Mouse (Mus musculus): ENCODE measurements at regions not wholly inside any gene's neighbourhood (a gene's known extent, or its start where the extent isn't known, plus 50 kb on each side); places are given as distances from the start of the nearest gene placed in this dataset.

DNA sequence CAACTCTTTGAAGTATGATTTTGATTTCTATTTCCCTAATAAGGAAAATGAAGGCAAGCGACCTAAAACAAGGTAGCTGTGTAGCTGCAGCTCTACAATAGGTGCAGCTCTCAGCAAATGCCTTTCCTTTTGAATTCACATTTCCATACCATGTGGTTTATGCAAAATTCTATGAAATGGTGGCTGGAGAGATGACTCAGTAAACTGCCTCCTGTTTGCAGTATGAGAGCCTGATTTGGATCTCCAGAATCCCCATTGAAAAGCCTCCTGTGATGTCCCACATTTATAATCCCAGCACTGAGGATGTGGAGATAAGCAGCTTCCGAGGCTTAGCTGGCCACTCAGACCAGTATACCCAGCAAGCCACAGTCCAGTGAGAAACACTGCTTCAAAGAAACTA is 59.6 kb downstream of the Npy1r start:
- DNase-seq (ENCODE audit: low read depth, low spot score): no peak

DNA sequence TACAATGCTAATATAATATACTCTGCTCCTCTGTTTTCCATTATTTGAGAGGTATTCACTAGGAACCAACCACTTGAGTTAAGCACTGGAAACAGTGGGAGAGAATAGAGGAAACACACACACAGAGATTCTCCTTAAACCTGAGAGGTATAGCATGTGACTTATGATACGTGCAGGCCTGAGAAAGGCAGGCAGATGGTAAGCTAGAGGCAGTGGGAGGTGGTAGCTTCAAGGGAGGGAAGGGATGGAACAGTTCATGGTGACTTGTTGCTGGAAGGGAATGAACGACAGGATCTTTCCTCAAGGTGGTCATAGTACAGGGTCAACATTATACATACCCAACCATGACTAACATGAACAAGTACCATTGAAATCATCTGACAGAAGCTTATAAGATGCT is 60.8 kb downstream of the Npy1r start:
- DNase-seq (ENCODE audit: low read depth, low spot score): no peak

GRCm38 (mm10) chr8:66758519-66758918 is 61.5 kb downstream of the Npy1r start:
- no peak for DNase-seq (ENCODE audit: low read depth, low spot score)

GRCm38 (mm10) chr8:66759716-66760115 is 62.7 kb downstream of the Npy1r start:
- DNase-seq (ENCODE audit: low read depth, low spot score): no peak

DNA sequence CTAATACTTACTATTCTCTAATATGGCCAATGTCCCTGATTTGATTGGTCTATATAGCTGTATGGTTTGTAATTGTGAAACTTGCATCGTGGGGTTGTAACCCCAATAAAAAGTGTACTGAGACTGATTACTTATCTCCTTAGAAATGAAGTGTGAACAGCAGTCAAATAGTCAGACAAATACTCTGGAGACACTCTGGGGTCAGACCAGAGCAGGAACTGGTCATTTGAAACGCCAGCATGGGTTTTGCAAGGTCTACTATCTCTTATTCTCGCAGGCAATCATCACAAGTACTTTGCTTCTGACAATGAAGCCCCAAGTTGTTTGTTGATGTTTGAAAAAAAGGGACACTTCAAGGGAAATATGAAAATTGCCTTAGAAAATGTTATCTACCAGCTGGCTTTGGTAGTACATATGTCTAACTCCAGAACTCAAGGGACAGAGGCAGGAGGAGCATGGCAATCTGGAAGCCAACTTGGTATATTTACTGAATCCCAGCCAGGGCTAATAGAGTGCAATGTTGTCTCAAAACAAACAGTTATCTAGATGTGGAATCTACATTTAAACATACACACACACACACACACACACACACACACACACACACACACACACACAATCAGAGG is 64.1 kb downstream of the Npy1r start:
- no peak for DNase-seq (ENCODE audit: low read depth, low spot score)

DNA sequence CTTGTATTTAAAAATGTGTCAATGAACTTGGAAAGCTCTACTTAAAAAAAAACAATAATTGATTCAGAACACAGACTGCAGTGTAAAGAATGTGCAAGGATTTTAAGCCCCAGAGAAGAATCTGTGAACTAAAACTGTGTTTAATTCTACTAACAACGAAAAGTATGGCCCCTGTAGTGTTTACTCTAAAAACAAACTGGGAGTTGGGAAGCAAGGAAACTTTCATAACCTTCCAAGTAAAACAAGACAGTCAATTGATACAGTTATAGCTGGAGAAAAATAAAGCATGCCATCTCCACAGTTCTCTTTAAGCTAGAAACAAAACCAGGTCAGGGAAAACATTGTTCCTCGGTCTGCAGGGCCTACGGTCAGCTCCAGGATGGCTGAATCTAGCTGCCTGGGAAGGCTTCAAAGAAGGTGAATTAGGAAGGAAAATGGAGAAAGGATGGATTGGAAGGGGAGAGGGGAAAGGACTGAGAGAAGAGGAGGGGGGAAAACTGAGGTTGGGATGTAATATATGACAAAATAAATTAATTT is 68.1 kb downstream of the Npy1r start:
- DNase-seq (ENCODE audit: low read depth, low spot score): no peak

DNA sequence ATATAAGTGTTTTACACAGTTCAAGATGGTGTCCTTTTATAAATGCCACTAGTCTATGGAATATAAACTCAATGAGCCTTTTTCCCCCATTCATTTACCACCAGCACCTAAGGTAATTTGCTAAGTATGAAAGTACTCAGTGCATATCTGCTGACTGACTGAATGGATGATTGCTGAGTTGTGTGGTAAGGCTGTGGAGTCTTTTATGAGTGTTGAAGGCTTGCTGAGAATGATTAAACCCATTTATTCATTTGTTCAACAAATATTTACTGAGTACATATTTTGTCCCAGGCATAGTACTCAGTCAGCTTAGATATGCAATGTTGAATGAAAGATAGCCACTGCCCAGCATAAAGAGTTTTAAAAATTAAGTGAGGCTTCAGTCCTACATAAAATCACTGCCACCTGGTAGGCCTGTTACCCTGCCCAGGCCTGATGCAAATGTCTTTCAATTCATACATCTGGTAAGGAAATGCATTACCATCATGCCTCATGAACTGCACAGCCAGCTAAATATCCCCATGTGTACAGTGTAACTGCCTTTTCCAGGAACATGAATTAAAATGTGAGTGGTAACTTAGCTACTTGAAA is 71.5 kb downstream of the Npy1r start:
- DNase-seq (ENCODE audit: low read depth, low spot score): no peak

- DNase-seq (ENCODE audit: low read depth, low spot score): no peak
These were observed 74.1 kb downstream of the Npy1r start for GRCm38 (mm10) chr8:66771111-66771510.

DNA sequence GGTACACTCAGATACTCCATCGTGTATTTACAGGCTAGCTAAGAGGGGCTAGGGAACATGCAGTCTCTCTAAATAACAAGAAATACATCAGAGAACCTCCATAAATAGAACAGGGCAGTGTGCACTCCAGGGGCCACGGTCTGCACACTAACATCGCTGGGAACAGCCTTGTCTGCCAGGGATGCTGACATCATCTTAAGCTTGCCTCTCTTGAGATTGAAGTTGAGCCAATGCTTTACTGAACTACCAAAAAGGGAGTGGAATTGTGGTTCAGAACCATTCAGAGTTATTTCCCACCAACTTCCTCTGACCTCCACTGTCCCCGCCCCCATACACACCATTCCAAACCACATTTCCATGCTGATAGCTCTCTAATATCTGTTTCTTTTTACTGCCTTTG is 75.7 kb downstream of the Npy1r start:
- DNase-seq (ENCODE audit: low read depth, low spot score): no peak

DNA sequence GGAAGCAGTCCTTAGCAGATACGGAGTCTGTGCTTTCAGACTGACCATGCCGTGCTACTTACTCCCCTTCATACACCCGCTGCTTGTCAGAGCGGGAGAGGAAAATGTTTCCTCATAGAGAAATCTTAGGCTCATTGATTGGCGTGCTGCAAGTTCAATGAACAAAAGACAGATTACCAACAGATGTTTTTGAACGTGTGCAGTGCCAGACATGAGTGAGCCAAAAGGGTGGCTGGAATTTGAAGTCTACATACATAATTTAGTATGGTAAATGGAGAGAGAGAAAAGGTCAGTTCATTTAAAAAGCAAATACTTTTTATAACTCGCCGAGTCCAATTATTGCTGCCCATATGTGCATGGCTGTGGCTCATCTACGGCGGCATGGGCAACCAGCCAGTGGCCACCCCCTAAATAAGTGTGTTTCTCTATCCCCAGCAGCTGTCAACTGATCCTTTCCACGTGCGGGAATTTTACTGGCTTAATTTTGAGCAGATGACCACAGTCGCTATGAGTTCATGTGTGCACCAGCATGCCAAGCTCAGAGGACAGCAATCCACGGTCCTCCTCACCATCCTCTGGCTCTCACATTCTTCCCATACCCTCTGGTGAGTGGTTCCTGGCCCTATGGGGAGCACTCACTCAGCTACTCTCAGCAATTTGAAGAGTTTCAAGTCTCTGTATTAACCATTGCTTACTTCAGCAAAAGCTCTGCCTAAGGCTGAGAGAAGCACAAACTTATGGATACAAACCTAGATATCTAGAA is 80.3 kb downstream of the Npy1r start:
- no peak for DNase-seq (ENCODE audit: low read depth, low spot score)

DNA sequence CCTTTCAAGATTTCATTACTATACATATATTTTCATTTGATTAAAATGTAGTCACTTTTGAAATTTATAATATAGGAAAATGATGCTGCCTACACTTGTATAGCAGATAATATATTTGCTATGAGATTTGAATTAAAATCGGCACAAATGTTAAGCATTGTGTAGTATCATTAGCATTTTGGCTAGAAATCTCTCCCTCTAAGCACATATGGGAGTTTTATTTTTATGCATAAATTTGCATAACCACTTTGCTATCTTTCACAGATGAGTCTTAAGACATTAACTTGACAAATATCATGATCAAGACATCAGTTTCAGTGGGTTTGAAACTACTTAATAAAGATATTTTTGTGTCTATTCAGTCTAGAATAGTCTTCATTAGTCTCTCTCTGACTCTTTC is 80.4 kb upstream of the Naf1 start:
- no peak for DNase-seq (ENCODE audit: low read depth, low spot score)

- peak; percentile 88 for DNase-seq (ENCODE audit: low read depth, low spot score)
These were observed 77.4 kb upstream of the Naf1 start for GRCm38 (mm10) chr8:66782656-66783055.

- no peak for DNase-seq (ENCODE audit: low read depth, low spot score)
These were observed 74.0 kb upstream of the Naf1 start for GRCm38 (mm10) chr8:66785996-66786395.

Measured in ES-CJ7 (cell line).